Mouse (Mus musculus): Measurements from ENCODE around the gene Fam228a. TPM values are rescaled to one million over a fixed set of nuclear protein-coding genes. Genes with fewer than 3 reads are reported as not detected.

The Fam228a gene
- 0.06 TPM in 1 of 2 replicates, not detected in the other for polyA plus RNA-seq (2012; rRNA removed; ENCODE audit: low replicate concordance)

DNA sequence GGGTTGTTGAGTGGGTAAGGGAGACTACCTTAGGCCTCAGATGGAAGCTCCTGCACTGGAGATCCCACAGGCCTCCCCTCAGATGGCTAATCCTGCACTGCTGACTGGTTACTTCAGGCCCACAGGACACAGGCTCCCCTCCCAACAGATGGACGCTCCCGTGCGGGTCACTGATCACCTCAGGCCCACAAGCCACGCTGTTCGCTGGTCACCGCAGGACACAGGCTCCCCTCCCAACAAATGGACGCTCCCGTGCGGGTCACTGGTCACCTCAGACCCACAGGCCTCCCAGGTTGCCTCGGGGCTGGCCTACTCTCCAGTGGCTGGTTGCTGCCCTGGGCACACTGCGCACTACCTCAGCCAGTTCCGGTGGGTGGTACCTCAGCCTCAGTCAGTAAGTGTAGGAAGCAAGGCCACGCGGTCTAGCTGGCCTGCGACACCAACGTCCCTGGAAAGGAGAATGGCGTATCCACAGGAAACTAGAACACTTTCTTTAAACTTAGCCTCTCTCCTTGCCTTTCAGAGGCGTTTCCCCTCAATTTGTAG is at the start of gene Fam228a:
Gene Fam228a, minus strand, starts transcription at position 400 of the 546 bp plus-strand sequence.

DNA sequence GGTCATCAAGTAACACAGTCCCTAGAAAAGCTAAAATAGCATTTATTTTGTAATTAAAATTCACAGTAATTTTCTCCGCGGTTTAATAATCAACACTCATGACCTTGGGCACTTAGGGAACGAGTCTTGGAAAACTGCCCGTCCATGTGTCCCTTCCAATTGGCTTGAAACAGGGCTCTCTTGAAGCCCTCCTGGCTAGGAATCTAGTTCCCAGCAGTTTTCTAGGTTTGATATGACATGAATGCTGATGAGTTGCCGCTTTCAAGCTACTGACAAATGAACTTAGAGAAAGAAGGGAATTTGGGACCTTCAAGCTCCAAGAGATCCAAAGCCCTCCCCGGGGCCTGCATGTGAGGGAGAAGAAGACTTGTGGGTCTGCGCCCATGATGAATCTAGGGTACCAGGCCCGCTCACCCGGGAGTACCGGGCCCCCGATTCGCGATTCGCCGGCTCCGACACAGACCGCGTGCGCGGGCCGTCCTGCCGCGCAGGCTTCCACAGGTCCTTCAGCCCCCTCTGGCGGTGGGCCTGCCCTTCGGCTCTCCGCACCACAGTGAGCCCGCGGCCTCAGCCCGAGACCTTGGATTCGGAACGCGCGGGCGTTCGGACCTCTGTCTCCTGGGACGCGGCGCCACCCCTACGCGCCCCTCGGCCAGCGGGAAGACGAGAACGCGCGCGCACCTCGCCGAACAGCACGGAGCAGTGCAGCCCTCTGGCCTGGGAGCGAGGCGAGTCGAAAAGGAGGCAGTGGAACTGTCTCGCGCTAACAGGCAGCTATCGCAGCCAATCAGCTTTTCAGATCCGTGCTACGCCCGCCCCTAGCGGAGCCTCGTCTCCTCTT is 30.5 kb upstream of the Fam228a start, which contains the start of the genes Pfn4 and Fam228b:
Gene Pfn4, plus strand, starts transcription at position 531 of the 841 bp plus-strand sequence.
Gene Fam228b, minus strand, starts transcription at position 776 of the 841 bp plus-strand sequence.

Other genes with a start within 250 kb of the Fam228a start
- 4.9 and 7.8 TPM in 2 replicates for gene Itsn2, start 145.8 kb downstream of the Fam228a start, polyA plus RNA-seq (2012; rRNA removed; ENCODE audit: low replicate concordance)
- not detected in 2 replicates for gene Gm3625, start 145.5 kb downstream of the Fam228a start, polyA plus RNA-seq (2012; rRNA removed; ENCODE audit: low replicate concordance)
- gene Pfn4, start 30.6 kb upstream of the Fam228a start, polyA plus RNA-seq (2012; rRNA removed; ENCODE audit: low replicate concordance) = not detected in 2 replicates
- gene Fam228b, start 30.8 kb upstream of the Fam228a start, polyA plus RNA-seq (2012; rRNA removed; ENCODE audit: low replicate concordance) = not detected in 2 replicates
- 12.8 and 24.0 TPM in 2 replicates for gene Sf3b6, start 79.1 kb upstream of the Fam228a start, polyA plus RNA-seq (2012; rRNA removed; ENCODE audit: low replicate concordance)
- gene Fkbp1b, start 103.2 kb upstream of the Fam228a start, polyA plus RNA-seq (2012; rRNA removed; ENCODE audit: low replicate concordance) = 1.8 and 2.0 TPM in 2 replicates
- 1.0 and 1.3 TPM in 2 replicates for gene Wdcp, start 104.9 kb upstream of the Fam228a start, polyA plus RNA-seq (2012; rRNA removed; ENCODE audit: low replicate concordance)
- 1.4 and 2.1 TPM in 2 replicates for gene Mfsd2b, start 135.9 kb upstream of the Fam228a start, polyA plus RNA-seq (2012; rRNA removed; ENCODE audit: low replicate concordance)
- gene Ubxn2a, start 169.3 kb upstream of the Fam228a start, polyA plus RNA-seq (2012; rRNA removed; ENCODE audit: low replicate concordance) = 5.5 and 7.4 TPM in 2 replicates
- 10.2 TPM in 2 replicates for gene Atad2b, start 178.9 kb upstream of the Fam228a start, polyA plus RNA-seq (2012; rRNA removed; ENCODE audit: low replicate concordance)